Mouse (Mus musculus) small intestine, adult 2 months (tissue): ENCODE results near the gene Gm20388.

ENCODE experiments used
- CTCF ChIP-seq: fragments of 200-500 bp; IDR thresholded peaks from 2 replicates; pipeline ENCODE4 v1.5.1; 2012; ENCODE audit warnings: low read depth, mild to moderate bottlenecking, control low read depth, inconsistent platforms, low read length, moderate library complexity, mixed read lengths; ENCODE audit not compliant: insufficient replicate concordance, insufficient read length; ENCODE audit errors: extremely low read depth
- POLR2A ChIP-seq: fragments of 200-500 bp; IDR thresholded peaks from 2 replicates; pipeline ENCODE4 v1.6.1; 2012; ENCODE audit warnings: low read depth, mild to moderate bottlenecking, control low read depth, inconsistent platforms, low read length, moderate library complexity

DNA sequence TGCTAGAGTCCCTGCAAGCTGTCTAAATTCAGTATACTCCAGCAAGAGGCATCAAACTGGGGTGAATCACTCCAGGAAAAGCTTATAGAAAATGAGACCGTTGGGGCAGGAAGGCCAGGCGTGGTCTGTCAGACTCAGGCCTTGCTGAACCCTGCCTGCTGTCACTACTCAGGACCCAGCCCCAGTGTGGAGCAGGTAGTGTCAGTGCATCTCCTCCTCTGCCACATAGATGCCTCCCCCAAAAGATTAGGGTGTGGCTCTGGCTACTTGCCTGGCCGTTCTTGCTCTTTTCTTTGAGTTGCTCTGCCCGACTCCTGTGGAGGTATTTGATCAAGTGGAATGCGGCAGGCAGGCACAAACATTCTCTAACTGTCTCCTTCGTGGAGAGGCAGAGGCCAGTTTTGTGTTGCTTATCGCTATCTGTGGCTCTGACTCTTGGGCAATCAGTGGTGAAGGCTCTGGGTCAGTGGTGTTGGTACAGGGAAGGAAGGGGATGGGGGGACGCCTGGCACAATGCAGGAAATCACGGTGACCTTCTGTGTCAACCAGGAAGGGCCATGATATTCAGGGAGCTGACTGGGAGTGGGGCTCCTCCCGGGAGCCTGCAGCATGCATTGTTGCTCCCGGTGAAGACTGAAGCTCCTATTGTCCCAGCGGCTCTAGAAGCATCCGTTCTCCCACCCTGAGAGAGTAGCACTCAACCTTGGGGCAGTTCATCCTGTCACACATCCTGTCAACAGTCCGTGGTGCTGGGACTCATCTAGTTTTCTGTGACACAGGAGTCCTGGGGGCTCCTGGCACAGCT, 215.9 kb downstream of the Gm20388 start:
- TF ChIP-seq CTCF (no peak), POLR2A (no peak)
